Mouse (Mus musculus): ENCODE results near the gene Ttll4.

- TF ChIP-seq CTCF (IDR thresholded peaks at IDR 0.05; ENCODE audit: insufficient read depth, low read depth, low read length): no peak
- TF ChIP-seq POLR2A (IDR thresholded peaks at IDR 0.05; ENCODE audit: insufficient read depth, low read depth, low read length): no peak
Measured at GRCm38 (mm10) chr1:74626076-74626475, 35.5 kb upstream of the Ttll4 start.

Measured in olfactory bulb, adult 2 months (tissue).